Mouse (Mus musculus) heart, postnatal 0 days (tissue): ENCODE data around the gene Doc2a. TPM values are rescaled to one million over a fixed set of nuclear protein-coding genes. Genes with fewer than 3 reads are reported as not detected.
A peak's percentile ranks its signal among the peaks of the same experiment; 100 is the strongest.

ENCODE experiments used
- ATAC-seq: fragments of 200-750 bp; cut with Nextera tagmentation; 2 replicates; pipeline ENCODE4 v1.8.0; 2017; ENCODE audit warnings: low read depth, moderate number of reproducible peaks, moderate library complexity; ENCODE audit not compliant: insufficient read depth
- DNase-seq: peaks from one replicate; pipeline ENCODE4 v3.0.0-alpha.2; 2016; ENCODE audit warnings: low spot score
- H3K27ac ChIP-seq: fragments of 300-500 bp; sonication (generic); 2 replicates; pipeline ENCODE4 v1.5.1; 2014; ENCODE audit warnings: low read depth, mild to moderate bottlenecking
- H3K27me3 ChIP-seq: fragments of 300-500 bp; sonication (generic); 2 replicates; pipeline ENCODE4 v1.6.1; 2014; ENCODE audit warnings: low read length, mixed read lengths; ENCODE audit not compliant: control insufficient read depth, insufficient read depth
- H3K36me3 ChIP-seq: fragments of 300-500 bp; sonication (generic); replicated peaks from 2 replicates; pipeline ENCODE4 v1.6.1; 2014; ENCODE audit warnings: low read length, mixed read lengths; ENCODE audit not compliant: control insufficient read depth, insufficient read depth
- H3K4me1 ChIP-seq: fragments of 300-500 bp; sonication (generic); 2 replicates; pipeline ENCODE4 v1.6.1; 2014; ENCODE audit warnings: antibody characterized with exemption; ENCODE audit not compliant: control insufficient read depth, insufficient read depth
- H3K4me2 ChIP-seq: fragments of 300-500 bp; sonication (generic); 2 replicates; pipeline ENCODE4 v1.6.1; 2014; ENCODE audit warnings: low read depth, mild to moderate bottlenecking, low read length, moderate library complexity
- H3K4me3 ChIP-seq: fragments of 300-500 bp; sonication (generic); 2 replicates; pipeline ENCODE4 v1.5.1; 2014; ENCODE audit warnings: low read depth, low read length
- H3K9ac ChIP-seq: fragments of 300-500 bp; sonication (generic); replicated peaks from 2 replicates; pipeline ENCODE4 v1.6.1; 2014; ENCODE audit warnings: low read depth, low read length, mixed read lengths
- H3K9me3 ChIP-seq: fragments of 300-500 bp; sonication (generic); replicated peaks from 2 replicates; pipeline ENCODE4 v1.6.1; 2016; ENCODE audit warnings: low read length; ENCODE audit not compliant: control insufficient read depth
- CTCF ChIP-seq: IDR thresholded peaks from 2 replicates; pipeline ENCODE4 v1.5.1; 2016; ENCODE audit warnings: antibody characterized with exemption, control low read depth, low read depth
- EP300 ChIP-seq: IDR thresholded peaks from 2 replicates; pipeline ENCODE4 v1.6.1; 2016; ENCODE audit warnings: antibody characterized with exemption, low read depth
- WGBS: fragments of 180-500 bp; shearing (Covaris S2); extraction: QIAGEN DNeasy Blood & Tissue Kit; methylation state at CpG from one replicate; pipeline ENCODE4 v1.1.7; 2014; 5-methylcytosine and 5-hydroxymethylcytosine counted together
- polyA plus RNA-seq: library from polyadenylated mRNA; unstranded; fragments of >200 nt; fragmentation: Nextera tagmentation; extraction: Ambion mirVana; gene quantifications from 2 replicates; pipeline ENCODE4 v1.2.1, GENCODE M21; 2015
- total RNA-seq: library from RNA; depleted of rRNA; stranded (reverse); fragments of >200 nt; gene quantifications from 2 replicates; pipeline ENCODE4 v1.2.3, GENCODE M21; 2014; ENCODE audit warnings: low replicate concordance

Doc2a gene
- total and polyA plus RNA-seq, 2 experiments from 2014 or later = 0.73 TPM; not detected in 1

DNA sequence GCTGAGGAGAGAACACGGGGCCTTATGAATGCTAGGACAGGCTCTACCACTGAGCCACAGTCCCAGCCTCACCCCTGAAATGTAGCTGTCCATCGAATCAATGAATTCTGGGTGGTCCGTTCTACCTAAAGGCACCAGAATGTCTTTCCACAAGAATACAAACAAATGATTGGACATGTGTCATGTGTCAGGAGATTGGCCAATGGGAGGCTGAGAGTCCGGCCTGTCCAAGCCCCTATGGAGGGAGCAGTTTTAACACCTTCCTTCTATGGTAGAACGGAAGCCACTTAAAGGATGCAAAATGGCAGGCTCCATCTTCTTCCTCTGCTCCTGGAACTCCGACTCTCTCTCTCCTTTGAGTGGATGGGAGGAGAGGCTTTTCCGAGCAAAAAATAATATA lies 29.6 kb upstream of the Doc2a start:
- DNase-seq (no peak), ATAC-seq (no peak)
- no peak for TF ChIP-seq CTCF
- no peak for TF ChIP-seq EP300
- Histone ChIP-seq H3K9me3 (no peaks in the 10 kb centered on the region), H3K4me3 (no peak overlapping the region), H3K36me3 (no peaks in the 10 kb centered on the region), H3K27ac (no peak overlapping the region), H3K9ac (no peak overlapping the region), H3K4me1 (no peaks in the 10 kb centered on the region), H3K4me2 (no peak overlapping the region), H3K27me3 (peaks cover 6% of the 10 kb centered on the region)
- 80% methylated on average over 7 of the region's 7 CpGs for WGBS

DNA sequence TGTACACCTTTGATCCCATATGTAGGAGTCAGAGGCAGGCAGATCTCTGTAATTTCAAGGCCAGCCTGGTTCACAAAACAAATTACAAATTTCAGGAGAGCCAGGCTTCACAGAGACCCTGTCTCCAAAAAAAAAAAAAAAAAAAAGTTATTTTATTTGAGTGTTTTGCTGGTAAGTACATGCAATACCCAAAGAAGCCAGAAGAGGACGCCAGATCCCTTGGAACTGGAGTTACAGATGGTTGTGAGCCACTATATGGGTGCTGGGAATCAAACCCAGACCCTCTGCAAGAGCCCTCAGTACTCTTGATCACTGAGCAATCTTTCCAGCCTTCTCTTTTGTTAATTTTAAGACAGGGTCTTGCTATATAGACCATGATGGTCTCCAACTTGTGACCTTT lies 28.4 kb upstream of the Doc2a start:
- no peaks in the 10 kb centered on the region; the same call in 1 of the 2 replicates for H3K4me1 ChIP-seq

DNA sequence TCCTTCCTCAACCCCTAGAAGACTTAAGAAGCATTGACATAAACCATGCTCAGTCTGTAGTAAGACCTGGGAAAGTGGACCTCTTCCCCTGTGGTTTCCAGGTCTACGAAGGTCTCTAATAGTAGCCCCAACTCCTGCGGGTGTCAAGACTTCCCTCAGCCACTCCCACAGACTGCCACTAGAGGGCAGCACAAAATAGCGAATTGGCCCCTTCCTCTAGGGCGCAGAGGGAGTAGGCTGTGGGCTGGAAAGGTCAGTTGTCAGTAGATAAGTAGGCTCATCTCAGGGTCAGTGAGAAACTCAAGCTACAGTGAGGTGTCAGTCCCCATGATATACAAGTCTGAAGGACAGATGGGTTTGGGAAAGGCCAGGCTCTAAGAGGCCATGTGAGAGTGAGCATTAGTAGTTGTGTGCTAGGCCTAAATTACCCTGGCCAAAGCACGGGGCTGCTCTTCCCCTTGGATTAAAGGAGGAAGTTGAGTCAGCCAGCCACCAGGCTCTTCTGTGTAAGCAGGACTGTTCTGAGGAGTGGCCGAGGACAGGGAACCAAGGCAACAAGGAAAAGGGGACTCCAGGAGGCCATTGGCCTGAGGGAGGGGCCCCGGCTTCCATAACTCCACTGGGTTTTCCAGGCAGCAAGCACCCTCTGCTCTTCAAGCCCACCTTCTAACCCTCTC lies 25.2 kb upstream of the Doc2a start:
- Histone ChIP-seq H3K4me2 (no peak overlapping the region), H3K27ac (no peak overlapping the region), H3K4me1 (no peaks in the 10 kb centered on the region; the same call in 1 of the 2 replicates), H3K4me3 (no peak overlapping the region), H3K27me3 (peaks cover 30% of the 10 kb centered on the region), H3K36me3 (no peaks in the 10 kb centered on the region), H3K9ac (no peak overlapping the region), H3K9me3 (no peaks in the 10 kb centered on the region)
- peak; percentile 47 for DNase-seq
- ATAC-seq = peak; percentile 45; the same call in 1 of the 2 replicates
- 26% methylated on average over 7 of the region's 7 CpGs for WGBS
- TF ChIP-seq CTCF = peak; percentile 92
- TF ChIP-seq EP300 = no peak

More for the DNA sequence above, 28.4 kb upstream of the Doc2a start:
- no peaks in the 10 kb centered on the region for H3K9me3 ChIP-seq
- no peak overlapping the region for H3K27ac ChIP-seq
- H3K36me3 ChIP-seq = no peaks in the 10 kb centered on the region
- H3K4me3 ChIP-seq = no peak overlapping the region
- no peak for DNase-seq
- 17% methylated on average over 1 of the region's 1 CpGs for WGBS
- TF ChIP-seq EP300 = no peak
- no peak; the same call in 1 of the 2 replicates for TF ChIP-seq CTCF
- H3K27me3 ChIP-seq = peaks cover 18% of the 10 kb centered on the region
- no peak overlapping the region for H3K4me2 ChIP-seq
- ATAC-seq = no peak
- H3K9ac ChIP-seq = no peak overlapping the region

DNA sequence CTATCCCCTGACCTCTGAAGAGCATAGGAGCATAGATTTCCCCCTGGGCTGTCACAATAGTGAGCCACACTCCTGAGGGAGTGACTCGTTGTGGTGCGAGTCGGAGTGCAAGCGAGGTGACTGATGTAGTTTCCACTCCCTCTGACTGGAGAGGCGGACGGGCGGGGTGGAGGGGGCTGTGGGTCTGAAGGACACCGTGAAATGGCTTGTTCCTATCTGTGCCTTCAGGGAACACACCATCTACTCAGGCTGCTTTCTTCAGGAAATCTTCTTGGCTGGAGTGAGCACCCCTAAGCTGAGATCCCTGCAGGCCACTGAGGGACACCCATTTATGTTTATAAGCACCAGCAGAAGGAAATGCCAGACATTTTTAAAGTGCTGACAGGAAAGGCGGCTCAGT lies 24.5 kb upstream of the Doc2a start:
- ATAC-seq = no peak
- Histone ChIP-seq H3K4me3 (no peak overlapping the region), H3K27ac (no peak overlapping the region), H3K36me3 (no peaks in the 10 kb centered on the region), H3K27me3 (peaks cover 30% of the 10 kb centered on the region), H3K9me3 (no peaks in the 10 kb centered on the region), H3K9ac (no peak overlapping the region), H3K4me2 (peak overlapping the region; percentile 57; the same call in 1 of the 2 replicates), H3K4me1 (no peaks in the 10 kb centered on the region; the same call in 1 of the 2 replicates)
- DNase-seq = no peak
- 24% methylated on average over 9 of the region's 9 CpGs for WGBS
- TF ChIP-seq EP300 = no peak
- TF ChIP-seq CTCF = no peak

DNA sequence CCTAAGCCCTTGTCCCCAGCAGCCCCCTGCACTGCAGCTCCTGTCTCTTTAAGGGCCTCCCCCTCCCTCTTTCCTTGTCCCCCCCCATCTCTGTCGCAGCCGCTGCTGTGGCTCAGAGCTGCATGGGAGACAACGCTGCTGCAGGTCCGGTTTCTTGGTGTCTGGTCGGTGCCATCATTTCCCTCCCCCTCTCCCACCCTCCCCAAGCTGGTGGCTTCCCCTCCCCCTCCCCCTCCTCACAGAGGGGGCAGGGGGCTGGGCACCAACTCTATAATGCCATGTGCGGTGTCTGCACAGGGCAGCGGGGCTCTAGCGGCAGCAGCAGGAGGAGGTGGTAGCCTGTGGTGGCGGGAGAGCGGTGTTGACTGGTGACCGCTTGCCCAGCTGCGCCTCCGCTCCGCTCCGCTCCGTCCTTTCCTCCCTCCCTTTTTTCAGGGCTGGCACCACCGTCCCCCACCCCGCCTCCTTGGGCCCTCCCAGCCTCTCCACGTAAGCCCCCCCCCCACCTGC lies 24.0 kb upstream of the Doc2a start:
- Histone ChIP-seq H3K9ac (no peak overlapping the region; the same call in 1 of the 2 replicates), H3K4me3 (peak overlapping the region; percentile 24), H3K9me3 (no peaks in the 10 kb centered on the region), H3K4me2 (peak overlapping the region; percentile 57), H3K27me3 (peaks cover 30% of the 10 kb centered on the region), H3K27ac (no peak overlapping the region), H3K36me3 (no peaks in the 10 kb centered on the region), H3K4me1 (no peaks in the 10 kb centered on the region; the same call in 1 of the 2 replicates)
- no peak for TF ChIP-seq EP300
- no peak for TF ChIP-seq CTCF
- DNase-seq (no peak), ATAC-seq (0 out of 2 replicates have a peak, but pooled peaks have one; percentile 18)
- 3% methylated on average over 18 of the region's 19 CpGs for WGBS

DNA sequence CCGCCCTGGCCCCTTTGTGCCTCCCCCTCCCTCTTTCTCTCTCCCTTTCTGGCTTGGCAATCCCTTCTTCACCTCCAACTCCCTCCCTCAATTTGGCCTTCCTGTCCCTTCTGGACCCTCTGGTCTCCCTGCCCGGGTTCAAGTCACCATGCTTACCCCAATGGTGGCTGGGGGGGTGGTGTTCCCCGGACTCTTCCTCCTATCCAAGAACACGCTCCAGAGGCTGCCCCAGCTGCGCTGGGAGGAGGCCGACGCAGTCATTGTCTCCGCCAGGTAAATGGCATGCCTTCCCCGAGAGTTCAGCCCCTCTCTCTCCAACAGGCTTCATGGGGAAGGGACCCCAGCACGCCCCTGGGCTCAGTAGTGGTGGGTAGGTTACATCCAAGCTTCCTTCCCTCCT lies 23.3 kb upstream of the Doc2a start:
- no peaks in the 10 kb centered on the region; the same call in 1 of the 2 replicates for H3K4me1 ChIP-seq
- no peak for ATAC-seq
- no peak overlapping the region for H3K9ac ChIP-seq
- peaks cover 31% of the 10 kb centered on the region for H3K27me3 ChIP-seq
- no peak overlapping the region for H3K27ac ChIP-seq
- no peak for TF ChIP-seq CTCF
- H3K4me3 ChIP-seq = no peak overlapping the region
- no peak for DNase-seq
- no peak overlapping the region for H3K4me2 ChIP-seq
- H3K36me3 ChIP-seq = no peaks in the 10 kb centered on the region
- H3K9me3 ChIP-seq = no peaks in the 10 kb centered on the region
- WGBS = 15% methylated on average over 10 of the region's 10 CpGs
